Mouse (Mus musculus): ENCODE results near the gene Ephx4.

DNA sequence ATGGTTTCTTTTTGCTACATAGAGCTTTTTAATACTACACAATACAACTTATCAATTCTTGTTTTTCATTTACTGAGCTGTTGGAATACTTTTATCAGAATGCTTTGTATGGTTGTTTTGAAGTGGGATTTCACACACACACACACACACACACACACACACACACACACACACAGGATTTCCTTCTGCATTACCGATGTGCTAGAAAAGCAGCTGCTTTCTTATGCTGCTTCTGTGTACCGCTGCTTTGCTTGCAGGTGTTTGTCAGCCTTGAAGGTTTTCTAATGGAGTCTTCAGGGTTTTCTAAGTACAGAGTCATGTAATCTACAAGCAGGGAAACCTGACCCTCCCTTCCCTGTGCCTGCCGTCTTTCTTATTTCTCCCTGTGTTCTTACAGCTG lies 48.6 kb upstream of the Ephx4 start:
- TF ChIP-seq GATA1 (IDR thresholded peaks at IDR 0.05; ENCODE audit: low read length): no peak
- TF ChIP-seq TAL1 (IDR thresholded peaks at IDR 0.05; ENCODE audit: low read length): no peak
